Mouse (Mus musculus): ENCODE results near the gene Il1r1. TPM values are rescaled to one million over a fixed set of nuclear protein-coding genes. Genes with fewer than 3 reads are reported as not detected.

Gene Il1r1
- total and polyA plus RNA-seq, 3 experiments, result 1.4 to 3.1 TPM; not detected in 1

DNA sequence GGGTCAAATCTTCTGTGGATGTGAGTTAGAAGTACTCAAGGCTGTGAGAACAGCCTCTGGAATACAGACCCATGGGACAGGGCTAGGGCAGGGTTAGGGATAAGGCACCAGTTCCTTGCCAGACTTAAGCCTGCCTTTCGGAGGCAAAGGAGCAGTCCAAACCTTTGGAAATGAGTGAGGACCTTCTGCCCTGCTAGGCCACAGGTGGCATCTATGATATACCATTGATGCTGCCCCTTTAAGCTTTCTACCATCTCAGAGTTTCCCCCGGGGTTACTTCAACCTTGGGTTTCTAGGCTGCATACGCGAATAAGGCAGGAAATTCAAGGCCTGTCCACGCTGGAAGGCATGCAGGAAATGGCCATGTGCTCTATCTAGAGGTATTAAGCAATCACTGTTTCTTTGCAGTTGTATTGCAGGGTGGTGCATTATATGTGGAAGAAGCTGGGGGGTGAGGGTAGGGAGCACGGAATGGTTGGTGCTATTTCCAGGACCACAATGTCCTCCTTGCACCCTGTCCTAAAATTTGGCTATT is 40.5 kb downstream of the Il1r1 start:
- DNase-seq (ENCODE audit: low read depth, low spot score), result no peak
- H3K27ac ChIP-seq (ENCODE audit: control insufficient read depth, low read depth, low read length), result no peak overlapping the region
- TF ChIP-seq RCOR1 (IDR thresholded peaks at IDR 0.05; ENCODE audit: low read depth, low read length), result no peak
- no peak for TF ChIP-seq CHD2 (IDR thresholded peaks at IDR 0.05; ENCODE audit: low read length)
- no peak for TF ChIP-seq KAT2A (conservative IDR thresholded peaks at IDR 0.05; ENCODE audit: low read depth, low read length)
- no peak for TF ChIP-seq HCFC1 (IDR thresholded peaks at IDR 0.05; ENCODE audit: low read depth, low read length)
- no peak for TF ChIP-seq TBP (IDR thresholded peaks at IDR 0.05; ENCODE audit: low read depth, low read length)
- TF ChIP-seq CHD1 (IDR thresholded peaks at IDR 0.05; ENCODE audit: low read depth, low read length), result no peak
- no peak for TF ChIP-seq UBTF (IDR thresholded peaks at IDR 0.05; ENCODE audit: borderline replicate concordance, insufficient read depth, low read depth, low read length)
- H3K36me3 ChIP-seq (ENCODE audit: control insufficient read depth in 1 of 2, insufficient read depth in 2 of 2, low read length in 2 of 2), result peaks cover 0 to 17% of the 10 kb centered on the region in 2 experiments; a peak in 2 of 4 replicates
- no peak overlapping the region for H3K9ac ChIP-seq (ENCODE audit: control insufficient read depth, low read depth, low read length, poor library complexity, severe bottlenecking)
- no peaks in the 10 kb centered on the region for H3K9me3 ChIP-seq (replicated peaks; ENCODE audit: insufficient read depth, low read length)
- H3K4me3 ChIP-seq (ENCODE audit: control insufficient read depth in 1 of 2, insufficient read depth in 1 of 2, low read depth in 2 of 2, low read length in 2 of 2), result no peak overlapping the region
- no peaks in the 10 kb centered on the region for H3K79me2 ChIP-seq (ENCODE audit: control insufficient read depth, insufficient read depth, low read length, poor library complexity)
- no peaks in the 10 kb centered on the region for H3K27me3 ChIP-seq (ENCODE audit: control insufficient read depth in 1 of 2, insufficient read depth in 2 of 2, low read length in 2 of 2)
- peaks cover 4 to 22% of the 10 kb centered on the region in 2 experiments for H3K4me1 ChIP-seq (ENCODE audit: control insufficient read depth in 1 of 2, insufficient read depth in 2 of 2, low read length in 2 of 2)

DNA sequence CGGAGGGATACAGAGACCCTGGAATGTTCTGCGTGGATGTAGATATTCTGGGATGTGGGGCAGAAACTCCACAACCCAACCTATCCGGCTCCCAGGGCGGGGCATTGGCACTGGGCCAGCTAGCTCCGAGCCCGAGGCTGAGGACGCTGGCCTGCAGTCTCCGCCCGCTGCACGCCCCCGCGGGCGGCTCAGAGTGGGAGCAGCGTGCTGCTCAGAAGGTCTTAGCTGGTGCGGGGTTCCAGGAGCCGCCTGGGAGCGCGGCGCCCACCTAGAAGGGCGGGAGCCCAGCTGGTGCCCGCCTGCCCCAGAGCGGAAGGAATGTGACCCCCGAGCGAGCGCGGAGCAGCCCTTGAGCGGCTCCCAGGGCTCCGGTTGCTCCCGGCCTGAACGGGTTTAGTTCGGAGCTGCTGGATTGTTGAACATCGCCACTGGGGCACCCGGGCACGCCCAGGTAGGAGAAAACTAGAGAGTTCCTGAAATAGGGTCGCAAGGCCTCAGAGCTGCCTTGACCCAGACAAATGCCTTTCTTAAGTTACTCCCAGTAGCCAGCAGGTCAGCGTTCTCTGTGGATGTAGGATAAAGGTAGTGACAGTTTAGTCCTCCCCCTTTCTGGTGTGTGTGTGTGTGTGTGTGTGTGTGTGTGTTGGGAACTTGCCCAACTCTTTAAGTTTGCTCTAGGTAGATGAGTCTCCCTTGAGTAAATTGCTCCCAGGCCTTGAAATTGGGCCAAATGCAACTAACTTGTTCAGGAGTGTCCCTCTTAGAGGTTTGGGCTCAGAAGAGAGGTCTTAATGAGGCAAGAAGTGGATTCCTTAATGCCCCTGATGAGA is 41.8 kb downstream of the Il1r1 start:
- Histone ChIP-seq H3K4me3 (ENCODE audit: control insufficient read depth in 1 of 2, insufficient read depth in 1 of 2, low read depth in 2 of 2, low read length in 2 of 2) (peak overlapping the region; percentile 60 to 80), H3K27me3 (ENCODE audit: control insufficient read depth in 1 of 2, insufficient read depth in 2 of 2, low read length in 2 of 2) (no peaks in the 10 kb centered on the region), H3K4me1 (ENCODE audit: control insufficient read depth in 1 of 2, insufficient read depth in 2 of 2, low read length in 2 of 2) (peaks cover 9 to 29% of the 10 kb centered on the region in 2 experiments), H3K27ac (ENCODE audit: control insufficient read depth, low read depth, low read length) (peak overlapping the region; percentile 11; the same call in 1 of the 2 replicates), H3K9me3 (replicated peaks; ENCODE audit: insufficient read depth, low read length) (no peaks in the 10 kb centered on the region), H3K79me2 (ENCODE audit: control insufficient read depth, insufficient read depth, low read length, poor library complexity) (no peaks in the 10 kb centered on the region), H3K36me3 (ENCODE audit: control insufficient read depth in 1 of 2, insufficient read depth in 2 of 2, low read length in 2 of 2) (peaks cover 0 to 25% of the 10 kb centered on the region in 2 experiments; a peak in 2 of 4 replicates), H3K9ac (ENCODE audit: control insufficient read depth, low read depth, low read length, poor library complexity, severe bottlenecking) (peak overlapping the region; percentile 72)
- TF ChIP-seq MXI1 (IDR thresholded peaks at IDR 0.05; ENCODE audit: low read depth, low read length) (peak; percentile 68; the same call in 1 of the 2 replicates), MAX (IDR thresholded peaks at IDR 0.05; ENCODE audit: low read length) (0 out of 2 replicates have a peak, but pooled peaks have one; percentile 37), ZNF384 (IDR thresholded peaks at IDR 0.05; ENCODE audit: low read depth, low read length) (no peak), POLR2A (IDR thresholded peaks at IDR 0.05; ENCODE audit: control insufficient read depth in 1 of 2, insufficient read depth in 1 of 2, low read depth in 1 of 2, low read length in 2 of 2, poor library complexity in 1 of 2) (peak in 1 of 2 experiments; percentile 53; a peak in 1 of 4 replicates), SIN3A (IDR thresholded peaks at IDR 0.05; ENCODE audit: low read length) (0 out of 2 replicates have a peak, but pooled peaks have one; percentile 37), USF2 (IDR thresholded peaks at IDR 0.05; ENCODE audit: borderline replicate concordance in 1 of 2, insufficient read depth in 1 of 2, low read depth in 1 of 2, low read length in 2 of 2) (no peak), GATA1 (IDR thresholded peaks at IDR 0.05; ENCODE audit: low read depth, low read length) (no peak), NRF1 (IDR thresholded peaks at IDR 0.05; ENCODE audit: insufficient read depth, low read depth, low read length, poor library complexity, severe bottlenecking) (no peak), TAL1 (IDR thresholded peaks at IDR 0.05; ENCODE audit: low read length) (no peak), UBTF (IDR thresholded peaks at IDR 0.05; ENCODE audit: borderline replicate concordance, insufficient read depth, low read depth, low read length) (0 out of 2 replicates have a peak, but pooled peaks have one; percentile 51), ETS1 (IDR thresholded peaks at IDR 0.05; ENCODE audit: low read depth, low read length) (no peak), MAZ (IDR thresholded peaks at IDR 0.05; ENCODE audit: low read depth, low read length) (no peak), NELFE (IDR thresholded peaks at IDR 0.05; ENCODE audit: low read depth, low read length) (0 out of 2 replicates have a peak, but pooled peaks have one; percentile 50), EP300 (IDR thresholded peaks at IDR 0.05; ENCODE audit: low read depth in 1 of 2, low read length in 2 of 2) (no peak), TBP (IDR thresholded peaks at IDR 0.05; ENCODE audit: low read depth, low read length) (0 out of 2 replicates have a peak, but pooled peaks have one; percentile 18), ZMIZ1 (IDR thresholded peaks at IDR 0.05; ENCODE audit: low read depth, low read length) (no peak)
- peak; percentile 77 for DNase-seq (ENCODE audit: low read depth, low spot score)

Data from MEL (cell line).